Mouse (Mus musculus) lung, postnatal 0 days (tissue): ENCODE results near the gene Clec10a.

Source experiments
- CTCF ChIP-seq: IDR thresholded peaks from 2 replicates; pipeline ENCODE4 v1.5.1; 2016; ENCODE audit warnings: antibody characterized with exemption, mild to moderate bottlenecking
- EP300 ChIP-seq: IDR thresholded peaks from 2 replicates; pipeline ENCODE4 v1.6.1; 2016; ENCODE audit warnings: antibody characterized with exemption, mild to moderate bottlenecking, control low read depth

DNA sequence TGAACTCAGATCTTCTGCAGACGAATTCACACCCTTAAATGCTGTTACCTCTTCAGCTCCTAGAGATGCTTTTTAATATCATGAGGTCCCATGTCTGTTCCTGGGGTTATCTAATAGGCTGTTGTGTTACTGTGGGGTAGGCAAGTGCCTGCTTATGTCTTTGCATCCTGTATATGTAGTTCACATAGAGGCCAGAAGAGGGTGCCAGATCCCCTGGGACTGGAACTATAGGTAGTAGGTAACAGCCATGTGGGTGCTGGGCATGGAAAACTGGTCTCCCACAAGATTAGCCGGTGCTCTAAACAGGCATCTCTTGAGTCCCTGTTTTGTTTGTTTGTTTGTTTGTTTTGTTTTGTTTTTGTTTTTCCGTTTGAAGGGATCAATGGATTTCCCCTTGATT lies 15.8 kb downstream of the Clec10a start:
- TF ChIP-seq CTCF: peak; percentile 74
- TF ChIP-seq EP300: no peak
